Mouse (Mus musculus) naive thymus-derived CD4-positive, alpha-beta T cell, adult 2 months (primary cell): ENCODE data around the gene Has3.
A peak's percentile ranks its signal among the peaks of the same experiment; 100 is the strongest.

Source experiments
- DNase-seq: peaks from one replicate; pipeline ENCODE4 v3.0.0-alpha.2; 2011; ENCODE audit warnings: low read depth

Has3 gene

GRCm38 (mm10) chr8:106932376-106933065 is 62.5 kb downstream of the Has3 start:
- peak; percentile 16 for DNase-seq

- DNase-seq = no peak
Observed at GRCm38 (mm10) chr8:106933506-106934143, 63.6 kb downstream of the Has3 start.
